Mouse (Mus musculus) mouse trophoblast stem cell (cell line): ENCODE measurements around the gene Vmn1r64.
"Not testable (repeated sequence)": the region's sequence is repeated elsewhere in the genome, so short reads cannot be mapped to it uniquely, and the experiment has no call there.

ENCODE experiments used
- in situ Hi-C, 2 experiments: fragments of 300-500 bp; cut with MseI, MboI; formaldehyde crosslinking; loops; 2 replicates in 1 of 2; 3 replicates in 1 of 2; pipeline ENCODE4 v1.15.1; 2025

The Vmn1r64 gene

GRCm38 (mm10) chr7:5884442-5884841, at the start of gene Vmn1r64:
Vmn1r64 (minus strand) TSS chr7:5884542.
- in situ Hi-C loops: no loop called here

- in situ Hi-C loops: no loop called here
Observed at GRCm38 (mm10) chr7:5899238-5899637, 14.9 kb upstream of the Vmn1r64 start.

GRCm38 (mm10) chr7:5897245-5897644, 12.9 kb upstream of the Vmn1r64 start:
- in situ Hi-C loops: not testable (repeated sequence)
